Mouse (Mus musculus) hindbrain, postnatal 0 days (tissue): Measurements from ENCODE around the gene Frmd8. TPM values are rescaled to one million over a fixed set of nuclear protein-coding genes. Genes with fewer than 3 reads are reported as not detected.

Source experiments
- ATAC-seq: fragments of 200-750 bp; cut with Nextera tagmentation; 2 replicates; pipeline ENCODE4 v1.8.0; 2017; ENCODE audit warnings: mild to moderate bottlenecking, moderate TSS enrichment, moderate library complexity
- DNase-seq: peaks from one replicate; pipeline ENCODE4 v3.0.0-alpha.2; 2015; ENCODE audit warnings: low spot score
- H3K27ac ChIP-seq: fragments of 300-500 bp; sonication (generic); 2 replicates; pipeline ENCODE4 v1.5.1; 2014; ENCODE audit warnings: mild to moderate bottlenecking
- H3K27me3 ChIP-seq: fragments of 300-500 bp; sonication (generic); 2 replicates; pipeline ENCODE4 v1.6.1; 2014; ENCODE audit warnings: low read length, mixed read lengths; ENCODE audit not compliant: insufficient read depth
- H3K36me3 ChIP-seq: fragments of 300-500 bp; sonication (generic); 2 replicates; pipeline ENCODE4 v1.6.1; 2014; ENCODE audit warnings: low read length, mixed read lengths; ENCODE audit not compliant: insufficient read depth
- H3K4me1 ChIP-seq: fragments of 300-500 bp; sonication (generic); 2 replicates; pipeline ENCODE4 v1.6.1; 2014; ENCODE audit warnings: antibody characterized with exemption, low read length, mixed read lengths; ENCODE audit not compliant: insufficient read depth
- H3K4me2 ChIP-seq: fragments of 300-500 bp; sonication (generic); 2 replicates; pipeline ENCODE4 v1.6.1; 2014; ENCODE audit warnings: low read depth, mild to moderate bottlenecking, low read length, moderate library complexity, mixed read lengths
- H3K4me3 ChIP-seq: fragments of 300-500 bp; sonication (generic); 2 replicates; pipeline ENCODE4 v1.5.1; 2014; ENCODE audit warnings: low read length
- H3K9ac ChIP-seq: fragments of 300-500 bp; sonication (generic); replicated peaks from 2 replicates; pipeline ENCODE4 v1.6.1; 2014; ENCODE audit warnings: mild to moderate bottlenecking, low read length, moderate library complexity, mixed read lengths
- H3K9me3 ChIP-seq: fragments of 300-500 bp; sonication (generic); 2 replicates; pipeline ENCODE4 v1.6.1; 2016; ENCODE audit warnings: low read length, mixed read lengths
- CTCF ChIP-seq: IDR thresholded peaks from 2 replicates; pipeline ENCODE4 v1.5.1; 2016; ENCODE audit warnings: antibody characterized with exemption, control low read depth, low read depth
- WGBS: fragments of 180-500 bp; shearing (Covaris S2); extraction: QIAGEN DNeasy Blood & Tissue Kit; methylation state at CpG from one replicate; pipeline ENCODE4 v1.1.7; 2014; 5-methylcytosine and 5-hydroxymethylcytosine counted together
- polyA plus RNA-seq: library from polyadenylated mRNA; unstranded; fragments of >200 nt; fragmentation: Nextera tagmentation; extraction: Ambion mirVana; gene quantifications from 2 replicates; pipeline ENCODE4 v1.2.1, GENCODE M21; 2015
- total RNA-seq: library from RNA; depleted of rRNA; stranded (reverse); fragments of >200 nt; gene quantifications from 2 replicates; pipeline ENCODE4 v1.2.3, GENCODE M21; 2014; rRNA removed

Gene Frmd8
- total and polyA plus RNA-seq, 2 experiments from 2014 or later: 12.5 to 19.8 TPM

DNA sequence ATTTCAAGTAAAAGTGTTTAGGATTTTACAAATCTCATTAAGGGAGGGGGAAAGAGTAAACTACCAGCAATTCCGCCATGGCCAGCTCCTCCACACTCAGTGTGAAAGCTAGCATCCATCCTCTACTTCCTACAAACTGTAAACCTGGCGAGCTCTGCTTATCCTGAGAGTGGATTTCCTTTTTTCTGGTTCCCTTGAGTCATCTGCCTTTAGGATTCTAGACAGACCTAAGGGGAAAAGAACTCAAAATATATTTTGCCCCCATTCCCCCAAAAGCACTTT is 74.8 kb downstream of the Frmd8 start:
- Histone ChIP-seq H3K36me3 (peaks cover 29% of the 10 kb centered on the region), H3K27me3 (no peaks in the 10 kb centered on the region), H3K9me3 (no peaks in the 10 kb centered on the region), H3K4me3 (peak overlapping the region; percentile 77), H3K4me2 (peak overlapping the region; percentile 98), H3K9ac (peak overlapping the region; percentile 88), H3K4me1 (peaks cover 21% of the 10 kb centered on the region), H3K27ac (peak overlapping the region; percentile 100)
- DNase-seq: no peak
- WGBS: 3% methylated on average over 2 of the region's 2 CpGs
- no peak for TF ChIP-seq CTCF
- ATAC-seq: no peak

Other genes starting within 250 kb of the Frmd8 start
- gene Rela, start 237.8 kb downstream of the Frmd8 start, total RNA-seq: 40.1 and 40.8 TPM in 2 replicates
- gene Rela, start 237.8 kb downstream of the Frmd8 start, polyA plus RNA-seq: 30.3 and 33.1 TPM in 2 replicates
- gene Sipa1, start 211.6 kb downstream of the Frmd8 start, total RNA-seq: 25.6 and 43.2 TPM in 2 replicates
- 18.7 and 18.8 TPM in 2 replicates for gene Sipa1, start 211.6 kb downstream of the Frmd8 start, polyA plus RNA-seq
- gene Map3k11, start 186.5 kb downstream of the Frmd8 start, total RNA-seq: 20.6 and 20.7 TPM in 2 replicates
- 10.0 and 10.7 TPM in 2 replicates for gene Map3k11, start 186.5 kb downstream of the Frmd8 start, polyA plus RNA-seq
- gene Pcnx3, start 186.4 kb downstream of the Frmd8 start, total RNA-seq: 75.1 and 97.0 TPM in 2 replicates
- gene Pcnx3, start 186.4 kb downstream of the Frmd8 start, polyA plus RNA-seq: 16.8 and 17.2 TPM in 2 replicates
- gene Kcnk7, start 170.9 kb downstream of the Frmd8 start, total RNA-seq: not detected in 2 replicates
- 0.19 and 0.61 TPM in 2 replicates for gene Kcnk7, start 170.9 kb downstream of the Frmd8 start, polyA plus RNA-seq
- gene Ehbp1l1, start 149.0 kb downstream of the Frmd8 start, total RNA-seq: 16.6 and 19.7 TPM in 2 replicates
- gene Ehbp1l1, start 149.0 kb downstream of the Frmd8 start, polyA plus RNA-seq: 40.0 and 43.0 TPM in 2 replicates
- gene Fam89b, start 145.6 kb downstream of the Frmd8 start, total RNA-seq: 177 and 188 TPM in 2 replicates
- 131 and 140 TPM in 2 replicates for gene Fam89b, start 145.6 kb downstream of the Frmd8 start, polyA plus RNA-seq
- gene Ltbp3, start 134.4 kb downstream of the Frmd8 start, total RNA-seq: 43.0 and 50.2 TPM in 2 replicates
- gene Ltbp3, start 134.4 kb downstream of the Frmd8 start, polyA plus RNA-seq: 14.0 and 14.4 TPM in 2 replicates
- gene Scyl1, start 103.9 kb downstream of the Frmd8 start, total RNA-seq: 84.1 and 96.6 TPM in 2 replicates
- gene Scyl1, start 103.9 kb downstream of the Frmd8 start, polyA plus RNA-seq: 73.3 and 76.2 TPM in 2 replicates
- 2.1 and 6.0 TPM in 2 replicates for gene Slc25a45, start 2.5 kb upstream of the Frmd8 start, total RNA-seq
- gene Slc25a45, start 2.5 kb upstream of the Frmd8 start, polyA plus RNA-seq: 1.8 and 2.8 TPM in 2 replicates
- 7.5 and 10.1 TPM in 2 replicates for gene Tigd3, start 18.9 kb upstream of the Frmd8 start, total RNA-seq
- gene Tigd3, start 18.9 kb upstream of the Frmd8 start, polyA plus RNA-seq: 7.1 and 7.5 TPM in 2 replicates
- 61.7 and 77.4 TPM in 2 replicates for gene Dpf2, start 37.7 kb upstream of the Frmd8 start, total RNA-seq
- 69.5 and 70.2 TPM in 2 replicates for gene Dpf2, start 37.7 kb upstream of the Frmd8 start, polyA plus RNA-seq
- 22.0 and 28.0 TPM in 2 replicates for gene Cdc42ep2, start 49.5 kb upstream of the Frmd8 start, total RNA-seq
- gene Cdc42ep2, start 49.5 kb upstream of the Frmd8 start, polyA plus RNA-seq: 17.4 and 18.0 TPM in 2 replicates
- 23.4 and 28.9 TPM in 2 replicates for gene Pola2, start 88.9 kb upstream of the Frmd8 start, total RNA-seq
- gene Pola2, start 88.9 kb upstream of the Frmd8 start, polyA plus RNA-seq: 19.5 and 21.5 TPM in 2 replicates
- not detected in 2 replicates for gene Slc22a20, start 110.9 kb upstream of the Frmd8 start, total RNA-seq
- gene Slc22a20, start 110.9 kb upstream of the Frmd8 start, polyA plus RNA-seq: not detected in 2 replicates
- gene Capn1, start 140.6 kb upstream of the Frmd8 start, total RNA-seq: 13.6 and 15.7 TPM in 2 replicates
- 4.6 and 4.8 TPM in 2 replicates for gene Capn1, start 140.6 kb upstream of the Frmd8 start, polyA plus RNA-seq
- 27.6 and 34.1 TPM in 2 replicates for gene Syvn1, start 171.3 kb upstream of the Frmd8 start, total RNA-seq
- 26.8 and 29.8 TPM in 2 replicates for gene Syvn1, start 171.3 kb upstream of the Frmd8 start, polyA plus RNA-seq
- gene Mrpl49, start 182.5 kb upstream of the Frmd8 start, total RNA-seq: 34.4 and 36.2 TPM in 2 replicates
- gene Mrpl49, start 182.5 kb upstream of the Frmd8 start, polyA plus RNA-seq: 52.4 and 54.9 TPM in 2 replicates
- gene Fau, start 182.6 kb upstream of the Frmd8 start, total RNA-seq: 558 and 787 TPM in 2 replicates
- gene Fau, start 182.6 kb upstream of the Frmd8 start, polyA plus RNA-seq: 668 TPM in 2 replicates
- 76.0 and 97.3 TPM in 2 replicates for gene Znhit2, start 185.9 kb upstream of the Frmd8 start, total RNA-seq
- 43.2 and 46.3 TPM in 2 replicates for gene Znhit2, start 185.9 kb upstream of the Frmd8 start, polyA plus RNA-seq
- 122 and 123 TPM in 2 replicates for gene Tm7sf2, start 193.1 kb upstream of the Frmd8 start, total RNA-seq
- gene Tm7sf2, start 193.1 kb upstream of the Frmd8 start, polyA plus RNA-seq: 57.7 and 64.2 TPM in 2 replicates
- gene Vps51, start 202.0 kb upstream of the Frmd8 start, total RNA-seq: 100.0 and 102 TPM in 2 replicates
- 91.2 and 92.2 TPM in 2 replicates for gene Vps51, start 202.0 kb upstream of the Frmd8 start, polyA plus RNA-seq
- not detected in 2 replicates for gene Tmem262, start 204.8 kb upstream of the Frmd8 start, total RNA-seq
- gene Tmem262, start 204.8 kb upstream of the Frmd8 start, polyA plus RNA-seq: not detected in 2 replicates
- gene Gm28374, start 207.0 kb upstream of the Frmd8 start, total RNA-seq: 0.37 and 0.86 TPM in 2 replicates
- gene Gm28374, start 207.0 kb upstream of the Frmd8 start, polyA plus RNA-seq: 0.24 and 1.1 TPM in 2 replicates
- 76.9 and 88.2 TPM in 2 replicates for gene Zfpl1, start 209.7 kb upstream of the Frmd8 start, total RNA-seq
- gene Zfpl1, start 209.7 kb upstream of the Frmd8 start, polyA plus RNA-seq: 83.9 and 88.2 TPM in 2 replicates
- 6.3 and 7.4 TPM in 2 replicates for gene Cdca5, start 209.7 kb upstream of the Frmd8 start, total RNA-seq
- gene Cdca5, start 209.7 kb upstream of the Frmd8 start, polyA plus RNA-seq: 6.1 and 7.4 TPM in 2 replicates
- gene AC131692.1, start 219.1 kb upstream of the Frmd8 start, total RNA-seq: not detected in 2 replicates
- not detected in 2 replicates for gene AC131692.1, start 219.1 kb upstream of the Frmd8 start, polyA plus RNA-seq
- 0.40 and 0.89 TPM in 2 replicates for gene Naaladl1, start 230.5 kb upstream of the Frmd8 start, total RNA-seq
- 0.36 and 0.43 TPM in 2 replicates for gene Naaladl1, start 230.5 kb upstream of the Frmd8 start, polyA plus RNA-seq
- gene Sac3d1, start 243.4 kb upstream of the Frmd8 start, total RNA-seq: 91.0 and 91.5 TPM in 2 replicates
- 50.5 and 51.9 TPM in 2 replicates for gene Sac3d1, start 243.4 kb upstream of the Frmd8 start, polyA plus RNA-seq